Mouse (Mus musculus) forebrain, embryonic 14.5 days (tissue): ENCODE data around the gene Ak7. TPM values are rescaled to one million over a fixed set of nuclear protein-coding genes. Genes with fewer than 3 reads are reported as not detected.
A peak's percentile ranks its signal among the peaks of the same experiment; 100 is the strongest.

Source experiments
- ATAC-seq: fragments of 200-750 bp; cut with Nextera tagmentation; 2 replicates; pipeline ENCODE4 v1.8.0; 2017; ENCODE audit warnings: mild to moderate bottlenecking, moderate library complexity
- DNase-seq: peaks from one replicate; pipeline ENCODE4 v3.0.0-alpha.2; 2015; ENCODE audit warnings: low spot score
- H3K27ac ChIP-seq: fragments of 300-500 bp; sonication (generic); 2 replicates; pipeline ENCODE4 v1.5.1; 2014; ENCODE audit warnings: low read depth, mild to moderate bottlenecking, control low read depth, low read length, moderate library complexity
- H3K27me3 ChIP-seq: fragments of 300-500 bp; sonication (generic); replicated peaks from 2 replicates; pipeline ENCODE4 v1.6.1; 2014; ENCODE audit warnings: low read length, control low read depth, mixed read lengths; ENCODE audit not compliant: control insufficient read depth, insufficient read depth
- H3K36me3 ChIP-seq: fragments of 300-500 bp; sonication (generic); 2 replicates; pipeline ENCODE4 v1.6.1; 2014; ENCODE audit warnings: low read length, control low read depth; ENCODE audit not compliant: control insufficient read depth, insufficient read depth
- H3K4me1 ChIP-seq: fragments of 300-500 bp; sonication (generic); 2 replicates; pipeline ENCODE4 v1.6.1; 2014; ENCODE audit warnings: antibody characterized with exemption, low read length, control low read depth; ENCODE audit not compliant: control insufficient read depth, insufficient read depth
- H3K4me2 ChIP-seq: fragments of 300-500 bp; sonication (generic); 2 replicates; pipeline ENCODE4 v1.6.1; 2014; ENCODE audit warnings: mild to moderate bottlenecking, control low read depth, low read length
- H3K4me3 ChIP-seq: fragments of 300-500 bp; sonication (generic); 2 replicates; pipeline ENCODE4 v1.5.1; 2014; ENCODE audit warnings: low read depth, low read length, control low read depth
- H3K9ac ChIP-seq: fragments of 300-500 bp; sonication (generic); 2 replicates; pipeline ENCODE4 v1.6.1; 2014; ENCODE audit warnings: mild to moderate bottlenecking, low read length, control low read depth, moderate library complexity
- H3K9me3 ChIP-seq: fragments of 300-500 bp; sonication (generic); replicated peaks from 2 replicates; pipeline ENCODE4 v1.6.1; 2016; ENCODE audit warnings: low read length, control low read depth, mixed read lengths; ENCODE audit not compliant: control insufficient read depth
- WGBS: fragments of 180-500 bp; shearing (Covaris S2); extraction: QIAGEN DNeasy Blood & Tissue Kit; methylation state at CpG from one replicate; pipeline ENCODE4 v1.1.7; 2014; 5-methylcytosine and 5-hydroxymethylcytosine counted together
- polyA plus RNA-seq: library from polyadenylated mRNA; unstranded; fragments of >200 nt; fragmentation: Nextera tagmentation; extraction: Ambion mirVana; gene quantifications from 2 replicates; pipeline ENCODE4 v1.2.1, GENCODE M21; 2014

Ak7 gene
- polyA plus RNA-seq, result 0.41 and 0.73 TPM in 2 replicates

GRCm38 (mm10) chr12:105705799-105706487 is at the start of gene Ak7:
Gene Ak7, plus strand, starts transcription at chr12:105705976.
- Histone ChIP-seq H3K4me3 (no peak within 1 kb of the TSS), H3K9ac (no peak within 1 kb of the TSS), H3K4me1 (no peaks in the 10 kb centered on the region), H3K27me3 (no peaks in the 10 kb centered on the region), H3K4me2 (no peak within 1 kb of the TSS; the same call in 1 of the 2 replicates), H3K36me3 (peaks cover 11% of the 10 kb centered on the region), H3K9me3 (no peaks in the 10 kb centered on the region), H3K27ac (no peak within 1 kb of the TSS)
- DNase-seq, result peak; percentile 31
- ATAC-seq, result peak; percentile 72
- 12% methylated on average over 22 of the region's 22 CpGs for WGBS

- ATAC-seq, result no peak
- H3K4me3 ChIP-seq, result no peak overlapping the region
- H3K27me3 ChIP-seq, result no peaks in the 10 kb centered on the region
- H3K36me3 ChIP-seq, result peaks cover 24% of the 10 kb centered on the region
- no peaks in the 10 kb centered on the region for H3K9me3 ChIP-seq
- no peak overlapping the region for H3K4me2 ChIP-seq
- WGBS, result 96% methylated on average over 8 of the region's 8 CpGs
- no peaks in the 10 kb centered on the region for H3K4me1 ChIP-seq
- no peak for DNase-seq
- H3K27ac ChIP-seq, result no peak overlapping the region
- H3K9ac ChIP-seq, result no peak overlapping the region
These were observed 29.5 kb upstream of the Ak7 start for GRCm38 (mm10) chr12:105676274-105676673.

- 90% methylated on average over 7 of the region's 7 CpGs for WGBS
- peaks cover 4% of the 10 kb centered on the region; the same call in 1 of the 2 replicates for H3K4me1 ChIP-seq
- H3K27ac ChIP-seq, result no peak overlapping the region
- no peak overlapping the region for H3K4me3 ChIP-seq
- H3K36me3 ChIP-seq, result peaks cover 15% of the 10 kb centered on the region
- no peaks in the 10 kb centered on the region for H3K9me3 ChIP-seq
- ATAC-seq, result no peak
- no peaks in the 10 kb centered on the region for H3K27me3 ChIP-seq
- H3K4me2 ChIP-seq, result no peak overlapping the region
- no peak overlapping the region for H3K9ac ChIP-seq
- no peak for DNase-seq
These were observed 27.6 kb upstream of the Ak7 start for GRCm38 (mm10) chr12:105678211-105678610.

- DNase-seq, result no peak
These were observed 27.0 kb upstream of the Ak7 start for GRCm38 (mm10) chr12:105678762-105679161.

GRCm38 (mm10) chr12:105683933-105684901 is 21.6 kb upstream of the Ak7 start, which contains the start of gene Gskip:
Gene Gskip, plus strand, starts transcription at chr12:105684829.
- Histone ChIP-seq H3K9me3 (no peaks in the 10 kb centered on the region), H3K27me3 (no peaks in the 10 kb centered on the region), H3K4me3 (peak within 1 kb of the TSS; percentile 92), H3K4me2 (peak within 1 kb of the TSS; percentile 87), H3K4me1 (peaks cover 21% of the 10 kb centered on the region), H3K27ac (peak within 1 kb of the TSS; percentile 93), H3K9ac (peak within 1 kb of the TSS; percentile 88), H3K36me3 (no peaks in the 10 kb centered on the region)
- DNase-seq, result peak; percentile 58
- under 1% methylated on average over 41 of the region's 41 CpGs for WGBS
- ATAC-seq, result peak; percentile 47

More at GRCm38 (mm10) chr12:105678762-105679161, 27.0 kb upstream of the Ak7 start:
- H3K9me3 ChIP-seq, result no peaks in the 10 kb centered on the region
- peaks cover 9% of the 10 kb centered on the region for H3K36me3 ChIP-seq
- H3K4me2 ChIP-seq, result no peak overlapping the region
- H3K27me3 ChIP-seq, result no peaks in the 10 kb centered on the region
- no peak overlapping the region for H3K27ac ChIP-seq
- H3K4me1 ChIP-seq, result peaks cover 10% of the 10 kb centered on the region
- no peak overlapping the region for H3K4me3 ChIP-seq
- no peak overlapping the region for H3K9ac ChIP-seq
- WGBS, result 94% methylated on average over 3 of the region's 3 CpGs
- ATAC-seq, result no peak

- no peaks in the 10 kb centered on the region for H3K27me3 ChIP-seq
- no peaks in the 10 kb centered on the region for H3K9me3 ChIP-seq
- peaks cover 8% of the 10 kb centered on the region for H3K36me3 ChIP-seq
- under 1% methylated on average over 70 of the region's 73 CpGs for WGBS
- H3K9ac ChIP-seq, result peak within 1 kb of the TSS; percentile 88
- peak; percentile 99 for DNase-seq
- peak; percentile 93 for ATAC-seq
- H3K27ac ChIP-seq, result peak within 1 kb of the TSS; percentile 93
- peaks cover 21% of the 10 kb centered on the region for H3K4me1 ChIP-seq
- peak within 1 kb of the TSS; percentile 87 for H3K4me2 ChIP-seq
- peak within 1 kb of the TSS; percentile 92 for H3K4me3 ChIP-seq
These were observed 20.6 kb upstream of the Ak7 start, which contains the start of gene Atg2b for GRCm38 (mm10) chr12:105685001-105685691. Gene Atg2b, minus strand, starts transcription at chr12:105685211.

- Histone ChIP-seq H3K9me3 (no peaks in the 10 kb centered on the region), H3K4me1 (peaks cover 21% of the 10 kb centered on the region), H3K27me3 (no peaks in the 10 kb centered on the region), H3K9ac (no peak overlapping the region), H3K4me2 (peak overlapping the region; percentile 87; the same call in 1 of the 2 replicates), H3K4me3 (no peak overlapping the region), H3K27ac (no peak overlapping the region), H3K36me3 (peaks cover 20% of the 10 kb centered on the region)
- DNase-seq (no peak), ATAC-seq (no peak)
- WGBS, result 89% methylated on average over 3 of the region's 3 CpGs
These were observed 19.0 kb upstream of the Ak7 start for GRCm38 (mm10) chr12:105686791-105687190.

GRCm38 (mm10) chr12:105687416-105687815 is 18.4 kb upstream of the Ak7 start:
- H3K4me1 ChIP-seq, result peaks cover 21% of the 10 kb centered on the region
- ATAC-seq, result no peak

More at GRCm38 (mm10) chr12:105687416-105687815, 18.4 kb upstream of the Ak7 start:
- Histone ChIP-seq H3K9ac (no peak overlapping the region), H3K4me2 (no peak overlapping the region), H3K27me3 (no peaks in the 10 kb centered on the region), H3K4me3 (no peak overlapping the region), H3K27ac (no peak overlapping the region), H3K9me3 (no peaks in the 10 kb centered on the region), H3K36me3 (peaks cover 24% of the 10 kb centered on the region)
- 83% methylated on average over 4 of the region's 4 CpGs for WGBS
- DNase-seq, result no peak
